Mouse (Mus musculus): ENCODE data around the gene B3gnt6. TPM values are rescaled to one million over a fixed set of nuclear protein-coding genes. Genes with fewer than 3 reads are reported as not detected.

The B3gnt6 gene
- polyA plus RNA-seq, 1 experiment from 2014 or later, result 0.05 TPM

DNA sequence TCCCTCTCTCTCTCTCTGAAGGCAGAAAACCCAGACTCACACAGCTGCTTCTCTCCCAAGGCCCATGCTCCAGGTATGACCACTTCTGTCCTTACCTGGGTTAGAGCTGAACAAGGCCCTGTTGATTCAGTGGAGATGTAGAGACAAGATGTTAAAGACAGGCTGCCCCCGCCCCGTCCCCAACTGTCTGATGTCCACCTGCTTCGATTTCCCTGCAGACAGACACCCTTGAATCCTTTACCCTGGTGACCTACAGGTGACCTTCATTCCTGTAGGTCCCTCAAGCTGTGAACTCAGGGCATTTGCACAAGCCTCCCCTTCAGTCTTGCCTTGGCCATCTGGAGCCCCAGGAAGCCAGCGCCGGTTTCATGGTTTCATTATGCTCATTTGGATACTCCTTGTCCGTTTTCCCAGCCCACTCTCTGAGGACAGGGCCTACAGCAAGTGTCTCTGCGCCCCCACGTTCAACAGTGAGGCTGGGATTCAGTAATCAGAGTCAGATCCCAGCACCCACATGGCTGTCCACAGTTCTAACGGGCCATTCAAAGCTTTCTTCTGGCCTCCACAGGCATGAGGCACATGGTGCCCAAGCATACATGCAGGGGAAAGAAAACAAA, 34.8 kb downstream of the B3gnt6 start:
- Histone ChIP-seq H3K36me3 (replicated peaks; ENCODE audit: insufficient read depth, low read length) (no peaks in the 10 kb centered on the region), H3K9ac (replicated peaks) (peak overlapping the region; percentile 60; the same call in 1 of the 2 replicates), H3K27me3 (ENCODE audit: insufficient read depth, low read length) (no peaks in the 10 kb centered on the region), H3K9me3 (ENCODE audit: low read length) (no peaks in the 10 kb centered on the region), H3K4me3 (ENCODE audit: low read depth, low read length) (no peak overlapping the region), H3K27ac (ENCODE audit: low read depth) (peak overlapping the region; percentile 76), H3K4me1 (ENCODE audit: insufficient read depth) (peaks cover 42% of the 10 kb centered on the region), H3K4me2 (ENCODE audit: low read depth, low read length) (peak overlapping the region; percentile 55)
- ATAC-seq (no peak), DNase-seq (no peak)
- WGBS (ENCODE audit: insufficient replicate concordance), result 71% methylated on average over 9 of the region's 9 CpGs
- TF ChIP-seq CTCF (IDR thresholded peaks at IDR 0.05; ENCODE audit: low read depth) (no peak), EP300 (IDR thresholded peaks at IDR 0.05; ENCODE audit: low read depth) (no peak)

DNA sequence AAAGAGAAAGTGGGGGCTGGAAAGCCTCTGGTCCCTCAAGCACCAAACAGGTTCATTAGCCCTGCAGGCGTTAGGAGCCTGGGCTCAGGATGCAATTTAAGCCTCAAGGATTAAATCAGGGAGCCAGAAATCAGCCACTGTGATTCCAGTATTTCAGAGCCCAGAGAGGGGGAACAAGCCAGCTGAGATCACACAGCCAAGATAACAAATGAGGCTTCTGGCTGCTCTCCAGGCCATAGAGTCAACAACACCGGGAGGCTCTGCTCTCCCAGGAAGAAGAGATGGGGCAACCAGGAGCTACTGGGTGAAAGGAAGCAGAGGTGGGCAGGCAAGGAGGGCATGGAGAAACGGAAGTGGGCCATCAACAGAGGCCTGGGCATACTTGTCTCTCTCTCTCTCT, 35.6 kb downstream of the B3gnt6 start:
- Histone ChIP-seq H3K27me3 (ENCODE audit: insufficient read depth, low read length) (no peaks in the 10 kb centered on the region), H3K9me3 (ENCODE audit: low read length) (no peaks in the 10 kb centered on the region), H3K9ac (replicated peaks) (0 out of 2 replicates have a peak overlapping the region, but pooled peaks have one; percentile 26), H3K4me3 (ENCODE audit: low read depth, low read length) (no peak overlapping the region), H3K4me2 (ENCODE audit: low read depth, low read length) (no peak overlapping the region), H3K36me3 (replicated peaks; ENCODE audit: insufficient read depth, low read length) (no peaks in the 10 kb centered on the region), H3K27ac (ENCODE audit: low read depth) (no peak overlapping the region), H3K4me1 (ENCODE audit: insufficient read depth) (peaks cover 42% of the 10 kb centered on the region)
- ATAC-seq (peak; percentile 45; the same call in 1 of the 2 replicates), DNase-seq (peak; percentile 61)
- no peak for TF ChIP-seq CTCF (IDR thresholded peaks at IDR 0.05; ENCODE audit: low read depth)
- no peak for TF ChIP-seq EP300 (IDR thresholded peaks at IDR 0.05; ENCODE audit: low read depth)
- WGBS (ENCODE audit: insufficient replicate concordance), result 31% methylated on average over 3 of the region's 3 CpGs

GRCm38 (mm10) chr7:98162239-98162638, 37.0 kb downstream of the B3gnt6 start:
- no peaks in the 10 kb centered on the region for H3K9me3 ChIP-seq (ENCODE audit: low read length)
- DNase-seq (no peak), ATAC-seq (no peak)
- no peaks in the 10 kb centered on the region for H3K36me3 ChIP-seq (replicated peaks; ENCODE audit: insufficient read depth, low read length)
- H3K27ac ChIP-seq (ENCODE audit: low read depth), result no peak overlapping the region
- peak overlapping the region; percentile 8; the same call in 1 of the 2 replicates for H3K9ac ChIP-seq (replicated peaks)
- H3K4me2 ChIP-seq (ENCODE audit: low read depth, low read length), result no peak overlapping the region
- no peak overlapping the region for H3K4me3 ChIP-seq (ENCODE audit: low read depth, low read length)
- TF ChIP-seq EP300 (IDR thresholded peaks at IDR 0.05; ENCODE audit: low read depth), result no peak
- TF ChIP-seq CTCF (IDR thresholded peaks at IDR 0.05; ENCODE audit: low read depth), result no peak
- no peaks in the 10 kb centered on the region for H3K27me3 ChIP-seq (ENCODE audit: insufficient read depth, low read length)
- 64% methylated on average over 6 of the region's 6 CpGs for WGBS (ENCODE audit: insufficient replicate concordance)
- H3K4me1 ChIP-seq (ENCODE audit: insufficient read depth), result peaks cover 51% of the 10 kb centered on the region

GRCm38 (mm10) chr7:98160041-98160740, 39.1 kb downstream of the B3gnt6 start:
- Histone ChIP-seq H3K9me3 (ENCODE audit: low read length) (no peaks in the 10 kb centered on the region), H3K27me3 (ENCODE audit: insufficient read depth, low read length) (no peaks in the 10 kb centered on the region), H3K4me1 (ENCODE audit: insufficient read depth) (peaks cover 52% of the 10 kb centered on the region), H3K4me3 (ENCODE audit: low read depth, low read length) (no peak overlapping the region), H3K9ac (replicated peaks) (no peak overlapping the region), H3K27ac (ENCODE audit: low read depth) (peak overlapping the region; percentile 57; the same call in 1 of the 2 replicates), H3K4me2 (ENCODE audit: low read depth, low read length) (no peak overlapping the region), H3K36me3 (replicated peaks; ENCODE audit: insufficient read depth, low read length) (no peaks in the 10 kb centered on the region)
- no peak for DNase-seq
- TF ChIP-seq CTCF (IDR thresholded peaks at IDR 0.05; ENCODE audit: low read depth) (no peak), EP300 (IDR thresholded peaks at IDR 0.05; ENCODE audit: low read depth) (no peak)
- WGBS (ENCODE audit: insufficient replicate concordance), result 54% methylated on average over 8 of the region's 8 CpGs
- ATAC-seq, result no peak

DNA sequence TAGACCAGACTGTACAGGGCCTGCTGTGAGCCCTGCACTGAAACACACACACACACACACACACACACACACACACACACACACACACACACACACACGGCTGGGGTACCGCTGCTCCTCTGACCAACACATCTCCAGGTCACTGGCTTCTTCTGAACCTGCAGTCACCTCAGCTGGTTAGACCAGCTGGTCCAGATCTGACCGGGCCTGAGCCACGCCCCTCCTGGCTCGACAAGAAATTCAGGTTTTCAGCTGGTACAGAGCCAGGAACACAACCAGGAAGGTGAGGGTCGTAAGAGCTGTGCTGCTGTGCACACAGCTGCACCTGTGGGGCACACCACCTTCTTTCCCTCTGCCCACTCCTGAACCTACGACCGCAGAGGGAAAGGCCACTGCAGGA, 40.8 kb downstream of the B3gnt6 start:
- H3K27me3 ChIP-seq (ENCODE audit: insufficient read depth, low read length), result no peaks in the 10 kb centered on the region
- no peak overlapping the region; the same call in 1 of the 2 replicates for H3K27ac ChIP-seq (ENCODE audit: low read depth)
- TF ChIP-seq EP300 (IDR thresholded peaks at IDR 0.05; ENCODE audit: low read depth) (no peak), CTCF (IDR thresholded peaks at IDR 0.05; ENCODE audit: low read depth) (no peak)
- peak overlapping the region; percentile 17 for H3K4me3 ChIP-seq (ENCODE audit: low read depth, low read length)
- no peaks in the 10 kb centered on the region for H3K9me3 ChIP-seq (ENCODE audit: low read length)
- DNase-seq, result no peak
- peak overlapping the region; percentile 39; the same call in 1 of the 2 replicates for H3K4me2 ChIP-seq (ENCODE audit: low read depth, low read length)
- no peaks in the 10 kb centered on the region for H3K36me3 ChIP-seq (replicated peaks; ENCODE audit: insufficient read depth, low read length)
- H3K9ac ChIP-seq (replicated peaks), result no peak overlapping the region
- ATAC-seq, result no peak
- peaks cover 40% of the 10 kb centered on the region for H3K4me1 ChIP-seq (ENCODE audit: insufficient read depth)
- WGBS (ENCODE audit: insufficient replicate concordance), result 54% methylated on average over 7 of the region's 8 CpGs

GRCm38 (mm10) chr7:98157636-98158332, 41.5 kb downstream of the B3gnt6 start:
- Histone ChIP-seq H3K27ac (ENCODE audit: low read depth) (no peak overlapping the region; the same call in 1 of the 2 replicates), H3K4me3 (ENCODE audit: low read depth, low read length) (peak overlapping the region; percentile 17), H3K4me2 (ENCODE audit: low read depth, low read length) (peak overlapping the region; percentile 38), H3K27me3 (ENCODE audit: insufficient read depth, low read length) (no peaks in the 10 kb centered on the region), H3K9ac (replicated peaks) (no peak overlapping the region), H3K4me1 (ENCODE audit: insufficient read depth) (peaks cover 35% of the 10 kb centered on the region), H3K9me3 (ENCODE audit: low read length) (no peaks in the 10 kb centered on the region), H3K36me3 (replicated peaks; ENCODE audit: insufficient read depth, low read length) (no peaks in the 10 kb centered on the region)
- no peak for ATAC-seq
- no peak for DNase-seq
- 50% methylated on average over 5 of the region's 5 CpGs for WGBS (ENCODE audit: insufficient replicate concordance)
- TF ChIP-seq EP300 (IDR thresholded peaks at IDR 0.05; ENCODE audit: low read depth), result no peak
- no peak for TF ChIP-seq CTCF (IDR thresholded peaks at IDR 0.05; ENCODE audit: low read depth)
